Mouse (Mus musculus): ENCODE data around the gene Olfr984. TPM values are rescaled to one million over a fixed set of nuclear protein-coding genes. Genes with fewer than 3 reads are reported as not detected.

The Olfr984 gene
- not detected in 2 replicates for polyA plus RNA-seq (2012; rRNA removed)

DNA sequence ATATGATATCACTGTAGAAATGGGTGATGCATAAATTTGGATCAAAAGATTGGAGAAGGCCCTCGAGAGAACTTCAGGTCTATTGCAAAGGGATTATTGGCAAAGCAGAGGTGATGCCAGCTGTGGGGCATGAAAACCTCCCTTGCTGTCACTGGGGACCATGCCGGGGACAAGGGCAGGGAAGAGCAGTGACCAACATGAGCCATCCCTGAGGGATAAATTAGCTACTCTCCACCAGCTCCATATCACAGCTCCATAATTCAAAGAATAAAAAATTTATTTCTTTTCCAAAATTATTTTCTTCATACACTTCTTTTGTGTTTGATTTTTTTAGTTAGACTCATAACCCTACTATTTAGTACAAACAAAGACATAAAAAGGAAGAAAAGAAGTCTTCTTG is at the start of gene Olfr984:
Olfr984 (minus strand) TSS at position 101 of the 400 bp plus-strand sequence.

DNA sequence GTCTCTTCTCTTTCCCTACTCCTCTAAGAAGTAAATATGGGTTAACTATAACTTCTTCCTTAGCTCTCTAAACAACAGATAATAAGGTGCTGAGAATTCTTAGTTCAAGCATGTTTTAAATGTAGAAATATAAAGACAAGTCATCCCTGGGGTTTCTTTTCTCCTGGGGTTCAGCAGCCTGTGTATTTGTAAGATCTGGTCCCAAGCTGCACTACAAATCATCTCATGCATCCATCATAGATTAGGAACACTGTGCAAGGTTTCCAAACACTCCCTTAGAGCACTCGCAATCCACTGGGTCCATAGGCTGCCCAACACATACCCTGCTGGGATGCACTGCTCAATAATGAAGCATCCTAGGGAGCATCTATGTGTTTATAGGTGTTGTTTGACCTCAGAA is 16.1 kb upstream of the Olfr984 start, which contains the start of gene Olfr985:
Olfr985 (minus strand) TSS at position 101 of the 400 bp plus-strand sequence.

DNA sequence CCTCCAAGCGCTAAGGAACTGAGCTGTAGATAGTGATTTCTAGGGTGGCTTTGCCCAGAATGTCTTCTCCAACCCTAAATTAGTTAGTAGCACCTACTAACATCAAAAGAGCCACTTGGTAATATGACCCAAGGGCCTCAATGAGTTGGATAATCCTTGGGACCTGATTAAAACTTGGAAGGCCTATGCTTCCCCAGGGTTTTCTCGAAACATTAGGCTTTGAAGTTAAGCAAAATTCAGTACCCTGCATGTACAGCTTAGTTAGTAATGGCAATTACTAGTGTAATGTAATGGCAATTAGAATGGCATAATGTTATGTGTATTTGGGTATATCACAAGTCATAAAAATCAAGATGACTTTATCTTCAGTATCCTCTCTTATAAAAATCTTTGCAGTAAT is 20.5 kb downstream of the Olfr984 start, which contains the start of gene Olfr983:
Olfr983 (minus strand) TSS at position 101 of the 400 bp plus-strand sequence.

DNA sequence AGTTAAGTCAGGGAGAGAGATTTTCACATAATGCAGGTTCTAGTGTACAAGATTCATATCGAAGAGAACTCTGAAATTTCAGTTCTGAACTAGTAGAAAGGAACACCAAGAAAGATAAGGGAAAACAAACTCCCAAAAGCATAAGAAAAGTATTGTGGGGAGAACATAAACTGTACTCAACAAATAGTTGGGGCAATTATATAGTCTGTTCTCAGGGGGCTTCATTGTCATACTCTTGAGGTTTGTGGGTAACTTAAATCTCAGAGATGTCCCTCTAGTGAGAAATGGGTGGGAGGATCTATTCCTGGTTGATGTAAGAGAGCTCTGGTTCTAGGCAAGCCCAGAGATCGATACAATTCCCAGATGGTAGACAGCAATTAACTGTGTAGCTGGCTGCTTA is 40.5 kb downstream of the Olfr984 start, which contains the start of gene Olfr982:
Olfr982 (plus strand) TSS at position 301 of the 400 bp plus-strand sequence.

Other genes starting within 250 kb of the Olfr984 start
- gene Olfr972, start 247.8 kb downstream of the Olfr984 start, polyA plus RNA-seq (2012; rRNA removed) = not detected in 2 replicates
- not detected in 2 replicates for gene Olfr229, start 206.9 kb downstream of the Olfr984 start, polyA plus RNA-seq (2012; rRNA removed)
- gene Olfr974, start 176.7 kb downstream of the Olfr984 start, polyA plus RNA-seq (2012; rRNA removed) = not detected in 2 replicates
- gene Olfr975, start 162.2 kb downstream of the Olfr984 start, polyA plus RNA-seq (2012; rRNA removed) = not detected in 2 replicates
- gene Olfr976, start 153.1 kb downstream of the Olfr984 start, polyA plus RNA-seq (2012; rRNA removed) = not detected in 2 replicates
- not detected in 2 replicates for gene Olfr978, start 122.1 kb downstream of the Olfr984 start, polyA plus RNA-seq (2012; rRNA removed)
- not detected in 2 replicates for gene Olfr979, start 110.7 kb downstream of the Olfr984 start, polyA plus RNA-seq (2012; rRNA removed)
- gene Olfr980, start 104.6 kb downstream of the Olfr984 start, polyA plus RNA-seq (2012; rRNA removed) = not detected in 2 replicates
- gene Olfr981, start 92.7 kb downstream of the Olfr984 start, polyA plus RNA-seq (2012; rRNA removed) = not detected in 2 replicates
- not detected in 2 replicates for gene Olfr982, start 40.4 kb downstream of the Olfr984 start, polyA plus RNA-seq (2012; rRNA removed)
- gene Olfr983, start 20.6 kb downstream of the Olfr984 start, polyA plus RNA-seq (2012; rRNA removed) = not detected in 2 replicates
- not detected in 2 replicates for gene Olfr985, start 16.0 kb upstream of the Olfr984 start, polyA plus RNA-seq (2012; rRNA removed)
- not detected in 2 replicates for gene Tmem225, start 33.9 kb upstream of the Olfr984 start, polyA plus RNA-seq (2012; rRNA removed)
- not detected in 2 replicates for gene Olfr986, start 66.7 kb upstream of the Olfr984 start, polyA plus RNA-seq (2012; rRNA removed)
- gene Zfp202, start 78.1 kb upstream of the Olfr984 start, polyA plus RNA-seq (2012; rRNA removed) = 0.56 and 0.58 TPM in 2 replicates
- gene Scn3b, start 155.0 kb upstream of the Olfr984 start, polyA plus RNA-seq (2012; rRNA removed) = 0.37 and 0.62 TPM in 2 replicates